Mouse (Mus musculus) ES-E14 (cell line): Measurements from ENCODE around the gene Astn2.

Experiments
- HCFC1 ChIP-seq: IDR thresholded peaks from 2 replicates; pipeline ENCODE4 v1.6.1; 2012; ENCODE audit warnings: low read length, inconsistent platforms, borderline replicate concordance; ENCODE audit not compliant: insufficient read depth
- ZNF384 ChIP-seq: IDR thresholded peaks from 2 replicates; pipeline ENCODE4 v1.6.1; 2012; ENCODE audit warnings: low read depth, low read length, inconsistent platforms

DNA sequence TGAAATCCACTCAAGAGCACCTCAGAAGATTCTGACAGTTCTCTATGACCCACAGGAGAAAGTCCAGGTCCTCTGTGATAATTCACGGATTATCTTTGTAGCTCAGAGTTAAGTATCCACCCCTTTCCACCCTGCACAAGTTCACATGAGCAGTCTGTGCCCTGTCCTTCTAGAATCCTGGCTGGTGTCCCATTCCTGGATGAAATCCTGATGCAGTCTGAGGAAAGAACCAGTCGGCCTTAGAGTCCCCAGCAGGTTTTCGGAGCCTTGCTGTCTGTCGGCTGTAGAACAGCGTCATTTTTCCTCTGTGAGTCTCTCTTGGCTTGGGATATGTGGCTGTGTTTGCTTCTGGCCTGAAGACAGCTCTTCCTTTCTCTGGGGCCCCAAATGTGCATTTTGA, 978.0 kb downstream of the Astn2 start:
- no peak for TF ChIP-seq HCFC1
- no peak for TF ChIP-seq ZNF384
